Mouse (Mus musculus): ENCODE results near the gene Hook2.

The Hook2 gene

DNA sequence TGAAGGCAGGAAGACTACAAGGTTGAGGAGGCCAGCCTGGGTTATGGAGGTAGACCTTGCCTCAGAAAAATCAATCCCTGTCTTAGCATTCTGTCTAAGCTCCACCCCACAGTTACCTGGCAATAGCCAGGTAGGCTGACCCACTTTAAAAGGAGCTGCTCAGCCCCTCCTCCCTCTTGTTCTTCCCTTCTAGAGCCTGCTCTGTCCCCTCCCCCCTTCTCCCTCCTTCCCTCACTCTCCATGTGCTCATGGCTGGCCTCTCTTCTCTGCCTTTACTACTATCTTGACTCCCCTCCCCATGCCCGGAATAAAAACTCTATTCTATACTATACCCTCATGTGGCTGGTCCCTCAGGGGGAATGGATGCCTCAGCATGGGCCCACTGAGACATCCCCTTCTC, 43.5 kb downstream of the Hook2 start:
- DNase-seq: no peak

DNA sequence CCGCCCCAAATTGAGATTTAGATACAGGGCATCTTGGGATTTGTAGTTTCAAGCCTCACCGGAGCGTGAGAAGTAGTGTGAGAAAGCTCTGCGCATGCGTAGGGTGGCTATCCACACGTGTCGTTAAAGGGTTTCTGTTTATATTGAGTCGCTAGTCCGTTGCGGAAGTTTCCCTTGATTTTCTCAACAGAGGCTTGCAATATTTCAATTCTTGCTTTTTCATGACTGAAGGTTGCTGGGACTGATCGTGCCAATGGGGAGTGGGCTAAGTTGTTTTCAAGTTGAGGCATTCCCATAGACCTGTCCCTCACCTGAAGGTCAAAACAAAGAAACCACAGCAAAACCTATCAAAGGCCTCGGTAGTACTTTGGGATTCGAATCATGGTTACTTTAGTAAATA, 44.4 kb downstream of the Hook2 start:
- DNase-seq: peak; percentile 65 to 82

DNA sequence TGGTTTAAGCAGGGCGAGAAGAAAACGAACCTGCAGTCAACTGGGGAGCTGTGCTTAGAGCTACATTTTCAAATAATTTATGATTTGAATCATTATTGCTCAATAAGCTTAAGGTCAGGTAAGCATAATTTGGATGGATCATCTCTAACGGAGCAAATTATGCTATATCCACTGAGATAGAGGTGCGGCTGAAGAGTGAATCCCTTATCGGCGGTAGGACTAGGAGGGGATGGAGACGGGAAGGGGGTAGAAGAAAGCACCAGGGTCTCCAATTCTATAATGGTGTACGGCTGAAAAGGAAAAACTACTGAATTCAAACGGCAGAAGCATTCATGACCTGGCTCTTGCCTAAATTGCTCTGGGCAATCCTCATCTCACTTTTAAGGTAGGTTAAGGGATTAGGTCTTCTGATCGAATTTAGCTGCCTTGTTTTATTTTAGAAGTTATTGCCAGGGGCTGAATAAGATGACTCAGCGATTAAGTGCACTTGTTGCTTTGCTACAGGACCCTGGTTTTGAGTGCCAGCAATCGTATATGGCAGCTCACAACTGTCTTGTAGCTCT, 44.8 kb downstream of the Hook2 start:
- no peak for DNase-seq

DNA sequence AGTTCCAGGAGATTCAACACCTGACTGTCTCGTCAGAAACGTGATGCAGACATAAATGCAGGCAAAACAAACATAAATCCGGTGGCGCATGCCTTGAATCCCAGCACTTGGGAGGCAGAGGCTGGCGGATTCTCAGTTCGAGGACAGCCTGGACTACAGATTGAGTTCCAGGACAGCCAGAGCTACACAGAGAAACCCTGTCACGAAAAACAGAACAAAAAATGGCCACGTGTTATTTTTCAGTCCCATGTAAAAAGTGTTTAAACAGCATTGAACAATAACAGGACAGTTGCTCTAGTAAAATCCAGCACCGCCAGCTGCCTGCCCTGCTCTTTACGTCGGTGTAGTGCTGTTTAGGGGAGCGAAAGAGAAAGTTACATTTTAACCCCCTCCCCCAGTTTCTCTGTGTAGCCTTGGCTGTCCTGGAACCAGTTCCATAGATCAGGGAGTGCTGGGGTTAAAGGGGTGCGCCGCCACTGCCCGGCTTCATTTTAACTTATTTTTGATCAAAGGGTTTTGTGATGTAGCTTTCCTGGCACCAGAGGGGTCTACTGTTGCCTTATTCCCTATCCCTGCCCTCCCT, 45.4 kb downstream of the Hook2 start:
- DNase-seq: no peak

DNA sequence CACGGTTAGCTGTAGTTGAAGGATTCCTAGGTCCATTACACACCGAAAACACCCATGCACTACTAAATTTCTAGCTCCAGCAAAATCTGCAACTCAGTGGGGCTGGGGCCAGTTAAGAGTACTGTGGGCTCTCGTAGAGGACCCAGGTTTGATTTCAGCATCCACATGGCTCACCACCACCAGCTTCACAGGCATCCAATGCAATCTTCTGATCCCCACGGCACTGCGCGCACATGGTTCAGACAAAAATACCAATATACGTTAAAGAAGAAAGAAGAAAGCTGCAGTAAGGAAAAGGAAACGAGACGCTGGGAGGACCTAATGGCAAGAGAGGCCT, 45.9 kb downstream of the Hook2 start:
- no peak for DNase-seq

DNA sequence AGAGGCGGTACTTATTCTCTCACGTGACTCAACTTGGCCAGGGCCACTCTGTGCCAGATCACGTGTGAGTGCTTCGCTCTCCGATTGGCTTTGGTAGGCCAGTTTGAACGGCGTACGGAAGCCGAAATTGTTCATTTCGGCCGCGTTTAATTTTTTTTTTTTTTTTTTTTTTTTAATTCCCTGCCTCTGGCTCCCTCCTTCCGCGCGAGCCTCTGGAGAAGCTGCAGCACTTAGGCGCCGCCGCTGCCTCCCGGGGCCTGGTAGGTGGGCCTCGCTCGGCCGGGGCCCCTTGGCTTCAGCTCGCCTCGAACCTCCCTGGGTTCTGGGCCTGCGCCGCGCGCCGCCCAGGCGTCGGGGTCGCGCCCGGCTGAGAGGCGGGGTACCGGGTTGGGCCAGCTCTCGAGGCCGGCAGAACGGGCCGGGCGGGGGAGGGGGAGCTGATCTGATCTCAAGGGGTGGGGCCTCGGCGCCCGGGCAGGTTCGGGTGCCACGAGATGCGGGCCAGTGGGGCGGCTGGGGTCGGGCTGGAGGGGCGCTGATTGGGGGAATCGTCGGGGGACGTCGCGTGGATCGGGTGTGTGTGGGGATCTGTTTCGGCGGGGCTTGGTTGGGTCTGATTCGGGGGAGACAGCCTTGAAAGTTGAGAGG, 46.4 kb downstream of the Hook2 start, which contains the start of gene Tnpo2:
Gene Tnpo2, plus strand, starts transcription at position 198 of the 648 bp plus-strand sequence.
- peak; percentile 90 to 94 for DNase-seq

DNA sequence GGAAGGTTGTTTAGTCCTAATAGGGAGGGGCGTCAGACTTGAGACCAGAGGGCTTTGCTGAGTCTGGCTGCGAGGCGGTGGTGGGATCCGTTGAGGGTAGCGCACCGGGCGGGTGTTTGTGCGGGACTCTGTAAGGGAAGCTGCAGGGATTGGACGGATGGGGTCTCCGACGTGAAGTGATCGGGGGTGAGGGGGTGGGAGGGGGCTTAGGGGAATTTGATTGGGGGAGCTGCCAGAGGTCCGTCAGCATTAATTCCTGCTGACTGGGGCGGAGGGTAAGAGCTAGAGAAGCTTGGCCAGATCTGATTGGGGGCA, 46.9 kb downstream of the Hook2 start:
- DNase-seq: no peak

DNA sequence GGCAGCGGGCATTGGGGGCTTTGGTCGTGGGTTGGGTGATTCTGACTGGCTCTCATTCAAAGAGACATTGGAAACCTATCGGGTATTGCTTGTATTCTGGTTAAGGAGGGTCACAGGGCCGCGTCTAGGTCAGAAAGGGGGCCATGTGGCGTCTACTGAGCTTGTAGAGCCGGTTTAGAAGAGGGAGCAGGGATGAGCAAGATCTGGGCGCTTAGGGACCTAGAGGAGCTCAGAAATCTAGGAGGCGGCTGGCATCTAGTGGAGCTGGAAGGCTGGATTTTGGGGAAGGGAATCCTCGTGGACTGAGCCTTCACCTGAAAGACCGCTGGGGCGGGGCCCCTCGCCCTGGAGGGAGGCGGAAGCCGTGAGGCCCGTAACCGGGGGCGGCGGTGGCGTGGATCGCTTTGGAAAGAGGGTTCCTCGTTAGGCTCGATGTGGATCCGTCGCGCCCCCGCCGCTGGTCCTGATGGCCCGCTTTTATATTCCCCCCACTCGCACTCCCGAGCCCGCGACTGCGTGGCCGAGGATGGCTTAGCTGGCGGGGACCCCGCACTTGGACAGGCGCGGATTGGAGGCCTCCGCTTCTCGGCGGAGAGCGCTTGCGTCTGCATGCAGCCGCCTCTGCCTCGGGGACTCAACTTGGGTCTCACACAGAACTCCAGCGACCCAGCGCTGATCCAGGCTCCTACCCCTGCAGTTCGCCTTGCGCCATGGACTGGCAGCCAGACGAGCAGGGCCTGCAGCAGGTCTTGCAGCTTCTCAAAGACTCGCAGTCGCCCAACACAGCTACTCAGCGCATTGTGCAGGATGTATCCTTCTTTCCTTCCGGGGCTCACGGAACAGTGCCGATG, 47.5 kb downstream of the Hook2 start:
- DNase-seq: peak; percentile 60 to 61

DNA sequence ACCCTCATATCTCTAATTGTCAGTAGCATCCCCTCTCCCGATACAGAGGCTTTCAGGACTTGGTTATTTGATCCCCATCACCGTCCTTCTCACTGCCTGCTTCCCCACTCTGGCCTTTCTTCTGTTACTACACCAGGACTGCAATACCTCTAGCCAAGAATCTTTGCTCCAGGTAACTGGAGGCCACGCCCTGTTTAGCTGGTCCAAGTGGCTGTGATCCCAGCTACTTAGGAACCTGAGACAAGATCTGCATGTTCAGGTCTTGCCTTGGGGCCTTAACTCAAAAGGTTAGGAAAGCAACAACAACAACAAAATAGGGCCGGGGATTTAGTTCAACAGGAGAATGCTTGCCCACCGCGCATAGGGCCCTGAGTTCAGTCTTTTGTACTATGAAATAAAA, 53.2 kb downstream of the Hook2 start:
- DNase-seq: no peak

All from cerebellum, postnatal 25 days (tissue).